ENCODE assay signal across 23 mouse cellular contexts in the genomic region with DNA sequence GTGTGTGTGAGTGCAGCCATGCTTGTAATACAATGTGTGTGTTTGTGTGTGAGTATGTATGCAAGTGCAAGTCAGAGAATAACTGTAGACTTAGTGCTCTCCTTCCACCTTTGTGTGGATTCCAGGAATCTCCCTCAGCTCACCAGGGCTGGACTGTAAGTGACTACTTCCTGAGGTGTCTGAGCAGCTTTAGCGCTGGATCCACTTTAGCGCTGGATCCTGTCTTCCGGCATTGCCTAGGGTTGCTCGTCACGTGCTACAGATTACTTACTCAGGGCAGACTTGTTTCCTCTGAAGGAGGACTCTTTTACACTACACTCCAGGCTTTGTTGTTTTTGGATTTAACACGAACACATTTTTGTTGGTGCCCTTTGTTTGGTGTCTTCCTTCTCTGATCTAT. TPM values are rescaled to one million over a fixed set of nuclear protein-coding genes. Genes with fewer than 3 reads are reported as not detected.
DNase-seq lines count a peak whose midpoint lies in the region; ATAC-seq and TF ChIP-seq lines count a peak whose summit lies in the region.
"Had no signal": no experiment of that assay in that cellular context is flagged by ENCODE, and none has a peak within 500 bp of the region (broad histone marks: within the 10 kb centered on the region; RNA-seq: fewer than 3 reads in every experiment).

No protein-coding gene starts in this region.

- TF ChIP-seq CTCF in heart, postnatal 0 days (IDR thresholded peaks at IDR 0.05; ENCODE audit: low read depth), result no peak

- no peak overlapping the region for H3K9ac ChIP-seq in embryonic facial prominence, embryonic 11.5 days (replicated peaks; ENCODE audit: low read length)
- H3K9ac ChIP-seq in heart, embryonic 12.5 days, result no peak overlapping the region
- H3K9ac ChIP-seq in heart, postnatal 0 days (replicated peaks; ENCODE audit: low read depth, low read length), result no peak overlapping the region
- H3K9ac ChIP-seq: liver, embryonic 13.5 days; midbrain, embryonic 12.5 days had no signal

- WGBS in embryonic facial prominence, embryonic 11.5 days, result 53% methylated on average over 6 of the region's 6 CpGs
- 65% methylated on average over 6 of the region's 6 CpGs for WGBS in embryonic facial prominence, embryonic 10.5 days
- WGBS in heart, embryonic 12.5 days, result 33% methylated on average over 6 of the region's 6 CpGs
- 26% methylated on average over 6 of the region's 6 CpGs for WGBS in heart, postnatal 0 days

- ATAC-seq in embryonic facial prominence, embryonic 11.5 days (replicated peaks; ENCODE audit: insufficient number of reproducible peaks, low FRiP score, low TSS enrichment, low read depth), result no peak
- peak; percentile 42; the same call in 1 of the 2 replicates for ATAC-seq in heart, embryonic 12.5 days (ENCODE audit: insufficient number of reproducible peaks, low FRiP score)
- no peak for ATAC-seq in megakaryocyte, adult 5-6 weeks (ENCODE audit: poor library complexity, severe bottlenecking)
- peak; percentile 82 for ATAC-seq in heart, postnatal 0 days (ENCODE audit: insufficient read depth, low read depth)
- ATAC-seq: forebrain, embryonic 14.5 days; hindbrain, postnatal 0 days had no signal

- no peak for TF ChIP-seq EP300 in heart, postnatal 0 days (IDR thresholded peaks at IDR 0.05; ENCODE audit: low read depth)

- no peak overlapping the region for H3K4me3 ChIP-seq in embryonic facial prominence, embryonic 11.5 days (ENCODE audit: low read depth, low read length)
- no peak overlapping the region for H3K4me3 ChIP-seq in embryonic facial prominence, embryonic 10.5 days
- H3K4me3 ChIP-seq in heart, embryonic 12.5 days, result no peak overlapping the region
- H3K4me3 ChIP-seq in megakaryocyte, embryonic 14.5 days (replicated peaks), result peak overlapping the region; percentile 10
- H3K4me3 ChIP-seq in heart, postnatal 0 days (ENCODE audit: low read depth, low read length), result no peak overlapping the region
- H3K4me3 ChIP-seq: liver, embryonic 13.5 days; midbrain, embryonic 12.5 days had no signal

- no peak overlapping the region for H3K27ac ChIP-seq in embryonic facial prominence, embryonic 11.5 days (replicated peaks; ENCODE audit: low read depth, low read length)
- H3K27ac ChIP-seq in embryonic facial prominence, embryonic 10.5 days (replicated peaks), result no peak overlapping the region; the same call in 1 of the 2 replicates
- H3K27ac ChIP-seq in heart, embryonic 12.5 days (ENCODE audit: poor library complexity, severe bottlenecking), result 0 out of 2 replicates have a peak overlapping the region, but pooled peaks have one; percentile 18
- 0 out of 2 replicates have a peak overlapping the region, but pooled peaks have one; percentile 15 for H3K27ac ChIP-seq in heart, postnatal 0 days (ENCODE audit: low read depth)
- H3K27ac ChIP-seq: hindbrain, postnatal 0 days; kidney, postnatal 0 days; liver, embryonic 13.5 days; macrophage; midbrain, embryonic 12.5 days had no signal

- intact Hi-C loops in heart, postnatal 36 days (cut with DNase I), result no loop called here

- H3K36me3 ChIP-seq in embryonic facial prominence, embryonic 11.5 days (replicated peaks; ENCODE audit: control insufficient read depth, insufficient read depth, low read depth, low read length), result no peaks in the 10 kb centered on the region
- H3K36me3 ChIP-seq in embryonic facial prominence, embryonic 10.5 days (replicated peaks), result no peaks in the 10 kb centered on the region
- peaks cover 5% of the 10 kb centered on the region; the same call in 1 of the 2 replicates for H3K36me3 ChIP-seq in heart, embryonic 12.5 days
- peaks cover 3% of the 10 kb centered on the region for H3K36me3 ChIP-seq in megakaryocyte, embryonic 14.5 days (replicated peaks; ENCODE audit: low read length)
- H3K36me3 ChIP-seq in heart, postnatal 0 days (replicated peaks; ENCODE audit: control insufficient read depth, insufficient read depth, low read length), result no peaks in the 10 kb centered on the region
- H3K36me3 ChIP-seq: liver, embryonic 13.5 days; midbrain, embryonic 12.5 days had no signal

- H3K4me2 ChIP-seq in embryonic facial prominence, embryonic 11.5 days (ENCODE audit: low read depth, low read length), result no peak overlapping the region
- H3K4me2 ChIP-seq in heart, embryonic 12.5 days, result peak overlapping the region; percentile 36; the same call in 1 of the 2 replicates
- peak overlapping the region; percentile 9; the same call in 1 of the 2 replicates for H3K4me2 ChIP-seq in heart, postnatal 0 days (ENCODE audit: low read depth, low read length)
- H3K4me2 ChIP-seq: liver, embryonic 13.5 days; midbrain, embryonic 12.5 days had no signal

- peak; percentile 13 for DNase-seq in embryonic facial prominence, embryonic 11.5 days (ENCODE audit: low spot score)
- no peak for DNase-seq in embryonic facial prominence, embryonic 10.5 days (ENCODE audit: low spot score)
- DNase-seq in heart, postnatal 36 days, result no peak
- DNase-seq in heart, postnatal 0 days (ENCODE audit: low spot score), result no peak
- DNase-seq in right cerebral cortex, postnatal 36 days (ENCODE audit: low spot score in 2 of 2), result no peak
- DNase-seq: adrenal gland, adult 8-10 months; cerebellum, adult 18-20 months; cerebellum, postnatal 25 days; gastrocnemius, postnatal 10 days; kidney, adult 11 months; layer of hippocampus, adult 9-11 months; liver, embryonic 13.5 days; lung, adult 2 months; right cerebral cortex, postnatal 14 days; thymus, postnatal 14 days had no signal

- H3K27me3 ChIP-seq in embryonic facial prominence, embryonic 11.5 days (ENCODE audit: control insufficient read depth, insufficient read depth, low read length), result no peaks in the 10 kb centered on the region
- H3K27me3 ChIP-seq in embryonic facial prominence, embryonic 10.5 days (replicated peaks; ENCODE audit: low read depth, poor library complexity, severe bottlenecking), result no peaks in the 10 kb centered on the region
- H3K27me3 ChIP-seq in heart, embryonic 12.5 days (replicated peaks), result no peaks in the 10 kb centered on the region
- no peaks in the 10 kb centered on the region for H3K27me3 ChIP-seq in megakaryocyte, embryonic 14.5 days (replicated peaks)
- H3K27me3 ChIP-seq in heart, postnatal 0 days (ENCODE audit: control insufficient read depth, insufficient read depth, low read length), result no peaks in the 10 kb centered on the region
- H3K27me3 ChIP-seq: liver, embryonic 13.5 days; midbrain, embryonic 12.5 days had no signal

- H3K4me1 ChIP-seq in embryonic facial prominence, embryonic 11.5 days (ENCODE audit: control insufficient read depth, insufficient read depth, low read length), result no peaks in the 10 kb centered on the region
- H3K4me1 ChIP-seq in embryonic facial prominence, embryonic 10.5 days, result peaks cover 14% of the 10 kb centered on the region
- peaks cover 21% of the 10 kb centered on the region for H3K4me1 ChIP-seq in heart, embryonic 12.5 days (replicated peaks)
- H3K4me1 ChIP-seq in megakaryocyte, embryonic 14.5 days, result peaks cover 18% of the 10 kb centered on the region
- peaks cover 20% of the 10 kb centered on the region for H3K4me1 ChIP-seq in heart, postnatal 0 days (ENCODE audit: control insufficient read depth, insufficient read depth)
- H3K4me1 ChIP-seq: liver, embryonic 13.5 days had no signal

- H3K9me3 ChIP-seq in embryonic facial prominence, embryonic 11.5 days (replicated peaks; ENCODE audit: control insufficient read depth, low read length), result no peaks in the 10 kb centered on the region
- H3K9me3 ChIP-seq in embryonic facial prominence, embryonic 10.5 days, result no peaks in the 10 kb centered on the region
- H3K9me3 ChIP-seq in heart, embryonic 12.5 days (replicated peaks), result 0 out of 2 replicates have a peak, but pooled peaks cover 3% of the 10 kb centered on the region
- H3K9me3 ChIP-seq in megakaryocyte, embryonic 14.5 days, result no peaks in the 10 kb centered on the region
- H3K9me3 ChIP-seq in heart, postnatal 0 days (replicated peaks; ENCODE audit: control insufficient read depth, low read length), result no peaks in the 10 kb centered on the region
- H3K9me3 ChIP-seq: liver, embryonic 13.5 days; midbrain, embryonic 12.5 days had no signal

RNA-seq across cellular contexts. Expression of a gene that starts 48.9 kb away (rescaled TPM):
- polyA plus RNA-seq in embryonic facial prominence, embryonic 11.5 days (2014; fragmentation: Nextera tagmentation; extraction: Ambion mirVana), result 3.8 and 4.2 TPM in 2 replicates
- 3.7 and 3.8 TPM in 2 replicates for polyA plus RNA-seq in embryonic facial prominence, embryonic 10.5 days (2016; fragmentation: Nextera tagmentation; extraction: Ambion mirVana)
- 4.4 and 4.8 TPM in 2 replicates for polyA plus RNA-seq in heart, embryonic 12.5 days (2016; fragmentation: Nextera tagmentation; extraction: Ambion mirVana)
- 10 to 100 TPM; 17.8 to 18.6 TPM for total RNA-seq in heart, postnatal 36 days (2021)
- 0.67 and 2.4 TPM in 2 replicates for polyA plus RNA-seq in megakaryocyte, embryonic 14.5 days (2012; ENCODE audit: insufficient read depth, low replicate concordance)
- total RNA-seq in megakaryocyte, adult 5-6 weeks (2015), result 1.8 and 2.6 TPM in 2 replicates
- 2.7 and 3.8 TPM in 2 replicates for total RNA-seq in megakaryocyte, adult 5-6 weeks (2017)
- 15.2 and 17.8 TPM in 2 replicates for total RNA-seq in heart, postnatal 0 days (2014; rRNA removed; ENCODE audit: low replicate concordance)
- polyA plus RNA-seq in heart, postnatal 0 days (2015; fragmentation: Nextera tagmentation; extraction: Ambion mirVana), result 3.5 and 3.9 TPM in 2 replicates

Comparison
In these comparisons a context has a peak if more than half of its experiments do, and no peak if none do; other contexts are left out.
1. ATAC-seq: peak in heart, embryonic 12.5 days (single experiment) and heart, postnatal 0 days (single experiment); none in embryonic facial prominence, embryonic 11.5 days (single experiment) and megakaryocyte, adult 5-6 weeks (single experiment).
2. H3K27ac ChIP-seq: peak in heart, embryonic 12.5 days (single experiment) and heart, postnatal 0 days (single experiment); none in embryonic facial prominence, embryonic 11.5 days (single experiment) and embryonic facial prominence, embryonic 10.5 days (single experiment).